Mouse (Mus musculus): ENCODE data around the gene Tmc3.

DNA sequence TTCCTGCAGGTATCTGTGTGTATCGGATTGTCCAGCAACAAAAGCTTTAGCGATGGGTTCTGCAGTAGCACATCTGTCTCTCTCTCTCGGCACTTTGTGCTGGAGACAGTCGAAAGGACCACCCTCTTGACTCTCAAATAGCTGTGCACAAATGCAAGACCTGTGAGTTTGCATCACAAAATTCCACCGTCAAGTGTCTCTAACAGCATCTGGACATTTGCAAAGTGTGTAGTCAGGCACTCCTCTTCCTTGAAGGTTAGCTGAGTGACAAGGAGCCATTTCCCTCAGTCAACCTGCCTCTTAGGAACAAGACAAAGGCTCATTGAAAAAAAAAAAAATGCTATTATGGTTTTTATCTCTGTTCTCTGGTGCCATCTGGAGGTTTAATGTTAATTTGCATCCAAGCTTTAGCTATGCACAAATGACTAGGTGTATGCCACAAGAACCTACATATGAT lies 34.7 kb upstream of the Tmc3 start:
- TF ChIP-seq CTCF (IDR thresholded peaks at IDR 0.05) = peak; percentile 71
- no peak for TF ChIP-seq EP300 (IDR thresholded peaks at IDR 0.05)
